Mouse (Mus musculus): ENCODE measurements at regions not wholly inside any gene's neighbourhood (a gene's known extent, or its start where the extent isn't known, plus 50 kb on each side); places are given as distances from the start of the nearest gene placed in this dataset.

- no peak for TF ChIP-seq CTCF (IDR thresholded peaks at IDR 0.05; ENCODE audit: borderline replicate concordance, insufficient read depth, low read depth, low read length)
- no peak for TF ChIP-seq POLR2A (IDR thresholded peaks at IDR 0.05; ENCODE audit: borderline replicate concordance, insufficient read depth, low read length)
Observed at GRCm38 (mm10) chr12:25516738-25517137, 419.8 kb upstream of the Id2 start.
